Mouse (Mus musculus): ENCODE measurements at regions not wholly inside any gene's neighbourhood (a gene's known extent, or its start where the extent isn't known, plus 50 kb on each side); places are given as distances from the start of the nearest gene placed in this dataset.

DNA sequence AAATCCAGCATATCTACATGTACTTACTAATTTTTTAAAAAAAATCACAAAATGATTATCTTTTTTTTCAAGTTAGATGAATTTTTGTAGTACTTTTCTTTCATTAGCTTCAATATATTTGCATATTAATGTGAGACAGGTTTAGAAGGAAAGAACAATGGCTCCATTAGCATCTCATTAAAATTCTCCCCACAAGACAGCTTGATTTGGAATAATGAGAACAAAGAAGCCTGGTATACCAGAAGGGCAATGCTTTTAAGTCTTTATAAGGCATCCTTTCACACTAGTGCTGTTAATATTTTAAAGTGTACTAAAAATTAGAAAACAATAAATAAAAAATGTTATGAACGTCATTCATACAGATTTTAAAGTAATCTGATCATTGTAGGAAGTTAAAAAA lies 770.6 kb upstream of the Pabpc4l start:
- 27% methylated on average over 1 of the region's 1 CpGs for WGBS
- Histone ChIP-seq H3K27me3 (ENCODE audit: control insufficient read depth, insufficient read depth, low read length) (no peaks in the 10 kb centered on the region), H3K36me3 (ENCODE audit: control insufficient read depth, insufficient read depth, low read length) (no peaks in the 10 kb centered on the region), H3K9ac (ENCODE audit: low read depth, low read length) (no peak overlapping the region), H3K4me1 (ENCODE audit: control insufficient read depth, insufficient read depth, low read length) (no peaks in the 10 kb centered on the region), H3K79me2 (replicated peaks; ENCODE audit: control insufficient read depth, insufficient read depth, low read length) (no peaks in the 10 kb centered on the region), H3K4me3 (no peak overlapping the region), H3K27ac (no peak overlapping the region)
- intact Hi-C loops (cut with DNase I) = no loop called here
- no peak for DNase-seq
- TF ChIP-seq POLR2A (IDR thresholded peaks at IDR 0.05; ENCODE audit: insufficient read depth, low read depth, low read length) = no peak
- no peak for TF ChIP-seq CTCF (IDR thresholded peaks at IDR 0.05)
- no peak for TF ChIP-seq EP300 (IDR thresholded peaks at IDR 0.05; ENCODE audit: insufficient read depth, low read depth, low read length)

DNA sequence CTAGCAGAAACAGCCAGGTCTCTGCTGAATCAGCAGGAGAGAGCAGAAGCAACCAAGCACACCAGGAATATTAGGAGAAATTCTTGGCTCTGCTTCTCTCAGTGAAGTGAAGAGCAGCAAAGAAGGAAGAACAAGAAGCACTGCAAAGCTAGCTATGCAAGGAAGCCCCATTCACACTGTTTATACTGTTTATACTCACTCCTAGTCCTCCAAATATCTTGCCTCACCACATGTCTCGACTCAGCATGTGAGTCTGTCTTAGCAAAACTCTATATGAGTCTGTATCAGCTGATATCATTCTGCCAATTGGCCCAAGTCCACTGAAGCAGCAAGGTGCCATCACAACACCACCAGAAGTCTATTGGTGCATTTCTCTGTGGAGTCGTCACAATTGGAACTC lies 765.1 kb upstream of the Pabpc4l start:
- H3K27me3 ChIP-seq (ENCODE audit: control insufficient read depth, insufficient read depth, low read length) = no peaks in the 10 kb centered on the region
- no peaks in the 10 kb centered on the region for H3K36me3 ChIP-seq (ENCODE audit: control insufficient read depth, insufficient read depth, low read length)
- intact Hi-C loops (cut with DNase I) = no loop called here
- 69% methylated on average over 2 of the region's 2 CpGs for WGBS
- no peaks in the 10 kb centered on the region for H3K79me2 ChIP-seq (replicated peaks; ENCODE audit: control insufficient read depth, insufficient read depth, low read length)
- no peak for DNase-seq
- no peak for TF ChIP-seq POLR2A (IDR thresholded peaks at IDR 0.05; ENCODE audit: insufficient read depth, low read depth, low read length)
- no peak overlapping the region for H3K27ac ChIP-seq
- H3K4me1 ChIP-seq (ENCODE audit: control insufficient read depth, insufficient read depth, low read length) = no peaks in the 10 kb centered on the region
- no peak overlapping the region for H3K4me3 ChIP-seq
- no peak overlapping the region for H3K9ac ChIP-seq (ENCODE audit: low read depth, low read length)

DNA sequence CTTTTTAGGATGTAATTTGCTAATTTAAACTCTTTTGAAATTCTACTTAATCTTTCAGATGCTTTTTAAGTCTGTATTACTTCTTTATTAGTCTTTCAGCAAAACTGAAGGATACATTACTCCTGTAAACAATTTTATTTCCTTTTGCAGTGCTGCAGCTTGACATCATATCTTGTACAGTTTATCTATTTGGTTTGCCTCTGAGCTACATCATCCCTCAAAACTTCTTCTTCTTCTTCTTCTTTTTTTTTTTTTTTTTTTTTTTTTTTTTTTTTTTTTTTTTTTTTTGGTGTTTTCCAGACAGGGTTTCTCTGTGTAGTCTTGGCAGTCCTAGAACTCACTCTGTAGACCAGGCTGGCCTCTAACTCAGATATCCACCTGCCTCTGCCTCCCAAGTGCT lies 749.6 kb upstream of the Pabpc4l start:
- DNase-seq = no peak
- TF ChIP-seq POLR2A (IDR thresholded peaks at IDR 0.05; ENCODE audit: insufficient read depth, low read depth, low read length) (no peak), CTCF (IDR thresholded peaks at IDR 0.05) (no peak), EP300 (IDR thresholded peaks at IDR 0.05; ENCODE audit: insufficient read depth, low read depth, low read length) (no peak)

DNA sequence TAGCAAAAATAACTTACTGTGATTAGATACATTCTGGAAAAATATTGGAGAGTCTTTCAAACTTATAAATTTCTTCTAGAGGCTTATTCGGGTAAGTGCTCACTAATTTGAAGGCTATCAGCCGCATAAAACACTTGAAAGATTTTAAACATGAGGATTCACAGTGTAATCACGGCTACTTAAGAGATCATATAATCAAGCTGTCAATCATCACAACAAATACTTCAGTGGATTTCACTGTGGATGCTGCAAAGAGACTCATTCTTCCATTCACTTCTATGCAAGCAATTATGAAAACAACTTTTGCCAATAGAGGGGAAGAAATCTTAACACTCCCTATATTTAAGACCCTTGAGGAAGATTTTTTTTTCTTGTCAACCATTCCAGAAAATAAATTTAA lies 736.2 kb upstream of the Pabpc4l start:
- TF ChIP-seq POLR2A (IDR thresholded peaks at IDR 0.05; ENCODE audit: insufficient read depth, low read depth, low read length) = no peak
- Histone ChIP-seq H3K9ac (ENCODE audit: low read depth, low read length) (no peak overlapping the region), H3K27me3 (ENCODE audit: control insufficient read depth, insufficient read depth, low read length) (no peaks in the 10 kb centered on the region), H3K4me3 (no peak overlapping the region), H3K79me2 (replicated peaks; ENCODE audit: control insufficient read depth, insufficient read depth, low read length) (no peaks in the 10 kb centered on the region), H3K4me1 (ENCODE audit: control insufficient read depth, insufficient read depth, low read length) (no peaks in the 10 kb centered on the region), H3K27ac (no peak overlapping the region), H3K36me3 (ENCODE audit: control insufficient read depth, insufficient read depth, low read length) (no peaks in the 10 kb centered on the region)
- no peak for DNase-seq
- intact Hi-C loops (cut with DNase I) = no loop called here
- WGBS = 71% methylated on average over 3 of the region's 3 CpGs

More for the DNA sequence above, 749.6 kb upstream of the Pabpc4l start:
- intact Hi-C loops (cut with DNase I) = no loop called here
- Histone ChIP-seq H3K9ac (ENCODE audit: low read depth, low read length) (no peak overlapping the region), H3K27ac (no peak overlapping the region), H3K36me3 (ENCODE audit: control insufficient read depth, insufficient read depth, low read length) (no peaks in the 10 kb centered on the region), H3K4me3 (no peak overlapping the region), H3K4me1 (ENCODE audit: control insufficient read depth, insufficient read depth, low read length) (no peaks in the 10 kb centered on the region), H3K79me2 (replicated peaks; ENCODE audit: control insufficient read depth, insufficient read depth, low read length) (no peaks in the 10 kb centered on the region), H3K27me3 (ENCODE audit: control insufficient read depth, insufficient read depth, low read length) (no peaks in the 10 kb centered on the region)

DNA sequence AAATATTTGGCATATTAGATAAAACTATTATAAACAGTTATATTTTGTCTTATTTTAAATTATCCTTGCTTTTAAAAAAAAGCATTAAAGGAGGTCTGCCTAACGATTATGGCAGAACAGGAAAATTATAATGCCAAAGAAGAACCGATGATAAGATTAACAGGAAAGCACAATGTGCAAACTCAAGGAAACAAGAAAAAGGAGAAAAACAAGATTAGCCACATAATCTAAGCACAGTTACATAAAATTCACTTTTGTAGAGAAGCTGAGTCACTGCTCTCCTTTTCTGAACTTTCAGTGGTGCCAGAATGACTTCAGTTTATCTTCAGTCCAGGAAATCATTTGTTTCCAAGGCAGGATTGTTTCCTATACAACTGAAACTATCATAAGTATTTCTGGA lies 734.7 kb upstream of the Pabpc4l start:
- Histone ChIP-seq H3K27ac (no peak overlapping the region), H3K9ac (ENCODE audit: low read depth, low read length) (no peak overlapping the region), H3K27me3 (ENCODE audit: control insufficient read depth, insufficient read depth, low read length) (no peaks in the 10 kb centered on the region), H3K4me3 (no peak overlapping the region), H3K36me3 (ENCODE audit: control insufficient read depth, insufficient read depth, low read length) (no peaks in the 10 kb centered on the region), H3K79me2 (replicated peaks; ENCODE audit: control insufficient read depth, insufficient read depth, low read length) (no peaks in the 10 kb centered on the region), H3K4me1 (ENCODE audit: control insufficient read depth, insufficient read depth, low read length) (no peaks in the 10 kb centered on the region)
- no peak for DNase-seq
- WGBS = 43% methylated on average over 2 of the region's 2 CpGs
- intact Hi-C loops (cut with DNase I) = no loop called here
- TF ChIP-seq CTCF (IDR thresholded peaks at IDR 0.05) (no peak), POLR2A (IDR thresholded peaks at IDR 0.05; ENCODE audit: insufficient read depth, low read depth, low read length) (no peak), EP300 (IDR thresholded peaks at IDR 0.05; ENCODE audit: insufficient read depth, low read depth, low read length) (no peak)

DNA sequence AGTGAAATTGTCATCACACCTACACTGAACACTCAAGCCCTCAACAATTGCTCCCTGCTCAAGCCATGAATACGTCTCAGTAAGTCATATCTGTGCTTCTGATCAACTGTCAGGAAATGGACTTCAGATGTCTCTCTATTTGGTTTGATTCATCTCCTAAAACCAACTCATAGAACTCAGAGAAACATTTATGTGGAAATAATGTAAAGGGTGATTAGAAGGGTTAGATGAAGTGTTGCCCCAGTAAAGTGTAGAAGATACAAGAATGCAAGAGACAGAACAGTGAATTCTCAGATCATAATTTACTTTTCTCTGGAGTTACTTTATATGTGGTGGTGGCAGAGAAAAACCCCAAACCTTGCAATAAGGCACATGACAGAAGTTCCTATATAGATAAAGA lies 732.4 kb upstream of the Pabpc4l start:
- no peak for TF ChIP-seq EP300 (IDR thresholded peaks at IDR 0.05; ENCODE audit: insufficient read depth, low read depth, low read length)
- TF ChIP-seq CTCF (IDR thresholded peaks at IDR 0.05) = no peak
- TF ChIP-seq POLR2A (IDR thresholded peaks at IDR 0.05; ENCODE audit: insufficient read depth, low read depth, low read length) = no peak
- no peak overlapping the region for H3K4me3 ChIP-seq
- intact Hi-C loops (cut with DNase I) = no loop called here
- no peak for DNase-seq
- no peak overlapping the region for H3K9ac ChIP-seq (ENCODE audit: low read depth, low read length)
- H3K27ac ChIP-seq = no peak overlapping the region
- WGBS = 40% methylated on average over 1 of the region's 1 CpGs
- H3K4me1 ChIP-seq (ENCODE audit: control insufficient read depth, insufficient read depth, low read length) = no peaks in the 10 kb centered on the region
- no peaks in the 10 kb centered on the region for H3K27me3 ChIP-seq (ENCODE audit: control insufficient read depth, insufficient read depth, low read length)
- H3K36me3 ChIP-seq (ENCODE audit: control insufficient read depth, insufficient read depth, low read length) = no peaks in the 10 kb centered on the region
- H3K79me2 ChIP-seq (replicated peaks; ENCODE audit: control insufficient read depth, insufficient read depth, low read length) = no peaks in the 10 kb centered on the region
